Mouse (Mus musculus) yolk sac, embryonic 10.5 days (tissue): ENCODE measurements around the gene Noxo1.
"Not testable (repeated sequence)": the region's sequence is repeated elsewhere in the genome, so short reads cannot be mapped to it uniquely, and the experiment has no call there.

Source experiments
- DNase-seq: peaks from one replicate; pipeline ENCODE4 v3.0.0-alpha.2; 2017; ENCODE audit warnings: low spot score

The Noxo1 gene

DNA sequence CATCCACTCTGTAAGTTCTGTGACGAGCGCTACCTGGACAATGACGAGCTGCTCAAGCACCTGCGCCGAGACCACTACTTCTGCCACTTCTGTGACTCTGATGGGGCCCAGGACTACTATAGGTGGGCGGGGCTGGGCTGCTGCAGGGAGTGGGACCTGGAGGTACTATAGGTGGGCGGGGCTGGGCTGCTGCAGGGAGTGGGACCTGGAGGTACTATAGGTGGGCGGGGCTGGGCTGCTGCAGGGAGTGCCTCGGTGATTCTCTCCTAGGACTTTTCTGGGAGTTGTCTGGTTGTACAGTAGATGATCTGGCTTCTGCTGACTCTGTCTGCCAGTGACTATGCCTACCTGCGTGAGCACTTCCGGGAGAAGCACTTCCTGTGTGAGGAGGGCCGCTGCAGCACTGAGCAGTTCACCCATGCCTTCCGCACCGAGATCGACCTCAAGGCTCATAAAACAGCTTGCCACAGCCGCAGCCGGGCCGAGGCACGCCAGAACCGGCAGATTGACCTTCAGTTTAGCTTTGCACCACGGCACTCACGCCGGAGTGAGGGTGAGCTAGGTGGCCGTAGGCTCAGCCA lies 18.4 kb upstream of the Noxo1 start:
- DNase-seq: no peak

DNA sequence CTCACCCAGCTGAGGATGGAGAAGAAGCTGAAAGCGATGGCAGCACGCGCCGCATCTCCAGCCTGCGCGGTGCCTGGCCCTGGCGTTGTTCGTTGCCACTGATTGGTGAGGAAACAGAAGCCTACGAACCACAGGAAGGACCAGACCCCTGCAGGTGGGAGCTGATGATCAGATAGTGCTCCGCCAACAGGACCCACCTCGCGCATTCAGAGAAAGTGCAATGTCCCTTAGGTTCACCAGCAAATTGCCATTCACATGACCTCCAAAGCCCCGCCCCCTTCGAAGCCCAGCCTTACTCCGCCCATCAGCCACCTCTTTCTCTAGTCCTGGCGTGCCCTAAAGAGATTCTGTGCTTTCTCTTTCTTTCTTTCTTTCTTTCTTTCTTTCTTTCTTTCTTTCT lies 9.5 kb upstream of the Noxo1 start:
- peak; percentile 78 for DNase-seq

DNA sequence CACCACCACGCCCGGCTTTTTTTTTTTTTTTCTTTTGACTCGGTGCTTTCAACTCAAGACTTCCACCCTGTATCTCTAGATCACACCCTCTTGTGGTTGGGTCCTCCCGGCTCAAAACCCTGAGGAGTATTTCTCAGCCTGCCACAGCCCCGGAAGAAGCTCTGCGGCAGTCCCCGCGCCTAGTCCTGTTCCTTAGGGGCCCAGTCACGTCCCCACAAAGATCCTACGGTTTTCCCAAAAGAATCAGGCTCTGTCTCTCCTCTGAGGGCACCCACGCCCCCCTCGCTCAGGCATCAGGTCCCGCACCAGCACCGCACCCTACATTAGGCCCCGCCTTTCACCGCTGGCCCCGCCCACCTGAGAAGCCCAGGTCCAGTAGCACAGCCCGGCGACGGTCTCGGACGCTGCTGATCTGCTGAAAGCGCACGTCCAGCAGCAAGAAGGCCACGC lies 8.9 kb upstream of the Noxo1 start:
- DNase-seq: peak; percentile 71

DNA sequence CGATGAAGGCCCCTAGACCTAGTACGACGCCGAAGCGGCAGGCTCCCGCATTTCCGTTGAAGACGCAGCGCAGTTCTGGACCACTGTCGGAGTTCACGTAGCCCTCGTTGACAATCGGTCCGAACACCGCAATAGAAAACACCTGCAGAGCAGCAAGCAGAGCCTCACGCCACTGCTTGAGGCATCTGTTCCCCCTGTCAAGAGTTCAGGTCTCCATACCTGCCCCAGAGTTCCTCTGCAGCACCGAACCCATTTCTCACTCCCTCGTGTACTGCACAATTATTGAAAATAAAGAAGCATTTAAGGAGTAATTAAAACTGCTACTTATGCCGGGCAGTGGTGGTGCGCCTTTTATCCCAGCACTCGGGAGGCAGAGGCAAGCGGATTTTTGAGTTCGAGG lies 8.4 kb upstream of the Noxo1 start:
- DNase-seq: no peak

DNA sequence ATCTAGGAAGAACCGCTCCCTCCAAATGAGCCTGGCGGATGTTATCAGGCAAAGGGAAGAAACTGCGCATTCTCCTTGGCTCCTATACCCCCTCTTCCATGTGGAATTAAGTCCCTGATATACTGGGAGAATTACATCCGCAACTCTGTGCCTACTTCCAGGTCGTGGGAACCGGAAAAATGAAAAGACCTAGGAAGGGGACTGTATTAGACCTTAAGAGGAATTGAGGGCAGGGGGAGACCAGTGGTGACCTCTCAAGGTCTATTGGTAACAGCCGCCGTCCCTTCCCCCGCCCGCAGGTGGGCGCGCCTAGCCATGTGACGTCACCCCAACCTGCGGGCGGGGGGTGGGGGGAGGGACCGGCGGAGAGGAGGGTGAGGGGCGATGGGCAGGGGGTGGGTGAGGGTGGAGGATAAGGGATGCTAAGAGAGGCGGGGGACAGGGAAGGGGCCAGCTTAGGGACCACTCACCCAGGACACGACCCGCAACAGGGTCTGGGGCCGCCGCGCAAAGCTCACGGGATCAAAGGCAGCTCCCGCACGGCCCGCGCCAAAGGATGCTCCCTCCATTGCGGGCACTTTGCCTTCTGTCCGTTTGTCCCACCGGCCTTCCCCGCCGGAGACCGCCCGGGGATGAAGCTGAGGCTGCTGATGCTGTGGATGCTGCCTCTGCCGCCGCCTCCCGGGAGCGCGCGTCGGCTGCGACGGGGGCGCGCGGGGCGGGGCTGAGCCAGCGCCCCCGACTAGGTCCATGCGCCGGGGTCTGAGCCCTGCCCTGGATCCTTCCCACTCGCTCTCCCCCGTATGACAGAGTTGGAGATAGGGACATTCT lies 6.6 kb upstream of the Noxo1 start, which contains the start of gene Syngr3:
Gene Syngr3, minus strand, starts transcription at position 705 of the 831 bp plus-strand sequence.
- DNase-seq: no peak

DNA sequence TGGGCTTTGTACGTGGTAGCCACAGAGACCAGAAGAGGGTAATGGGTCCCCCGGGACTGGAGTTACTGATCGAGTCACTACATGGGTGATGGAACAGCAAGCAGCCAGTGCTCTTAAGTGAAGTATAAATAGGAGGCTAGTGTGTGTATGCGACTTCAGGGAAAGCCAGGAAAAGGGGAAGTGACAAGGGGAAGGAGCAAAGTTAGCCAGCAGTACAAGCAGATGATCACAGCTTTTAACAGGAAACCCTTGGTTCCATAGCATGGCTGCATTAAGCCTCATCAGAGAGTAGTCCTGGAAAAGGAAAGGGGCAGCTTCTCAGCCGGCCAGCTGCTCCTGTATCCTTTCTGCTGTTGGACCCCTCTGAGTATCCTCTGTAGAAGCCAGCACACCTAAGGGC lies 3.6 kb upstream of the Noxo1 start:
- DNase-seq: no peak

DNA sequence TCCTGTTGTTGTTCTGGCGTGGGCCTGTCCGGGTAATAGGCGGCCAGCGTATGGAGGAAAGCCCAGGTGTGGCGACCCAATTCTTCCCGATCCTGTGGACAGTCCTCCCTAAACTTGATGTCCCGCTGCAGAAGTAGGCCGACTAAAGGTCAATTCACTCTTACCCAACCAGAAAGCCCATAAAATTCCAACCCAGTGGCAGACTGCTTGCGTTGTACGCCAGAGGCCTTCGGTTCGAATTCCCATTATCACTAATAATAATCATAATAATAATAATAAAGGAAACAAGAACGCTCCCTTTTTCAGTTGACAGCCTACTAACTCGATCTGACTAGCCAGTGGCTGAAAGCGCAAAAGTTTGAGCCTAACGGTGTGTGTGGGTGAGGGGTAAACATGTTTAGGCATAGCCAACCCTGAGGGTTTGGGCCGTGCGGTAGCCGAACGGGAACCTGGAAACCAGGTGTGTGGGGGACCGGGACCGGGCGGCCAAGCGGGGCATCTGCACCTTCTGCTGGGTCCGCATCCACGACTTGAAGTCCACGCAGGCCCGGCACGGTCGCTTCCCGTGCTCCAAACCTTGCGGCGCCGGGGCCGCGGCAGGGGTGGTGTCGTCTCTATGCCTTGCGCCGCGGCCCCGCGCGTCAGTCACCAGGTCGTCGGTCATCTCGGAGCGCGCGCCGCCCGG lies 566 bp upstream of the Noxo1 start:
- DNase-seq: no peak

DNA sequence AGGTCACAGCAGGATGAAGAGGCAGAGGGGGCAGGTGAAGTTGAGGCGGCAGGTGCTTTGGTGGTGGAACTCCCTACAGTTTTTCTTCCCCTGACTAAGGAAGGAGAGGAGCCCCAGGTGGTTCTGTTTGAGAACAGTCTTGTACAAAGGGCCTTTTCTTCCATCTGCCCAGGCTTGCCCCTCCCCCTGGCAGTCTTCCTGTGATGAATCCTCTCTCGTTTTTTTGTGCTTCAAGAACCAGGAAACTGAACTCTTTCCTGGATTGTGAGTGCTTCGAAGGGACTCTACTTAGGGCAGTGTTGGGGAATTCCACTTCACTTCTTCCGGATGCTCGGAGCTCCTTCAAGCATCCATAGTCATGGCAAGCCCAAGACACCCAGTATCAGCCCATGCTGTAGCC lies 2.0 kb downstream of the Noxo1 start:
- DNase-seq: no peak

DNA sequence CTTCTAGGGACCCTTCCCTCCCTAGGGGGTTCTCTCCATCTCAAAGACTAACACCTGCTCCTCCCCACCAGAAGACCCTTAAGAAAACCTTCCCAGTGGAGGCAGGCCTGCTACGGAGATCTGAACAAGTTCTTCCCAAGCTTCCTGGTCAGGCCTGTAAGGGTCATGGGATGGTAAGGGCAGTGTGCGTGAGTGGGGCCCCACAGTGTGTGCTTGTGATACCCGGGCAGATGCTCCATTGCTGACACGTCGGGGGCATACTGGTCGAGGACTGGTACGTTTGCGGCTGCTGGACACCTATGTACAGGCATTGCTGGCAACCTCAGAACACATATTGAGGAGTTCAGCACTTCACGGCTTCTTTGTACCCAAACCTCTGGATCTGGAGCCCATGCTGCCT lies 2.7 kb downstream of the Noxo1 start:
- no peak for DNase-seq

DNA sequence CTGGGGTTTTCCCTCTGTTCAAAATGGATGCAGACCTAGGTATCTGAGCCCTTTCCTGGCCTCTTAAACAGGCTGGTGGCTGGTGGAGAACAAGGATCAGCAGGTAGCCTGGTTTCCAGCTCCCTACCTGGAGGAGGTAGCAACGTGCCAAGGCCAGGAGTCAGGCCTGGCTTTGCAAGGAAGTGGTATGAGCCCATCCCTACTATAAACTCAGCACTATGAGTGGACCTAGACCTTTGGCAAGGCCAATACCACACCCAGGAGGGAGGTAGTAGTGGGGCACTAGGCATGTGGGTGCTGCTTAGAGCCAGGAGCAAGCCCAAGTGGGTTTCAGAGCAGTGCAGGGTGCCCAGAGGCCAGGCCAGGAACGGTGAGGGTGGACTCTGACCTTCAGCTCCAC lies 3.4 kb downstream of the Noxo1 start:
- no peak for DNase-seq

DNA sequence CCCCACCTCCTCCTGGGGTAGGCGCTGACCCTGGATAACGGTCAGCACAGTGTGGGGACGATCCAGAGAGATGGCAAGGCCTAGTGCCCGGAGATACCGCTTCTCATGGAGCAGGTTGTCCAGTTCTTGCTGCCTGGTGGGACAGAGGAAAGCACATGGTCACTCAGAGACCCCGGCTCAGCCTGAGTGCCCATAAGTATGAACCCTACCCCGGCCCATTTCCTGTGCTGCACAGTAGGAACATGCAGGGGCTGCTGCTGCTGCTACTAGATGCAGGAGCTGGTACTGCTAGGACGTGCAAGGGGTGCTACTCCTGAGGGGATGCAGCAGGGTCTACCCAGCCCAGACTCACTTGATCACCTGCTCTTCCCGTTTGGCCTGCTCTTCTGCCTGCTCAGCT lies 5.2 kb downstream of the Noxo1 start:
- DNase-seq: no peak

DNA sequence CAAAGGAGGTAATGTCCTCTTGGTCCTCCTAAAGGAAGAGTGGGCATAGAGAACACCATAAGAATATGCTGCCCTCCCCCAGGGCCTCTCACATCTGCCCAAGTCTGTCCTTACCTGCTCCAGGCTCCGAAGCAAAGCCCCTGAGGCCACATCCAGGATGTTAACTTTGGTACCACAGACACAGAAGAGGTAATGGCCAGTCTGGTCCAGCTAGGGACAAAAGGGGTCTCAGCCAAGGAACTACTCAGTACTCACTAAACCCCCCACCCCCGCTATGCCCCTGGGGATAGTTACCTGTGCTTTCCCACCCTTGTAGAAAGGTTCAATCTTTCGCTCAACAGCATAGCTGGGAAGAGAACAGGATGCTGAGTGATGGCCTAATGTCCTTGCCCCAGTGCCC lies 9.8 kb downstream of the Noxo1 start:
- no peak for DNase-seq

DNA sequence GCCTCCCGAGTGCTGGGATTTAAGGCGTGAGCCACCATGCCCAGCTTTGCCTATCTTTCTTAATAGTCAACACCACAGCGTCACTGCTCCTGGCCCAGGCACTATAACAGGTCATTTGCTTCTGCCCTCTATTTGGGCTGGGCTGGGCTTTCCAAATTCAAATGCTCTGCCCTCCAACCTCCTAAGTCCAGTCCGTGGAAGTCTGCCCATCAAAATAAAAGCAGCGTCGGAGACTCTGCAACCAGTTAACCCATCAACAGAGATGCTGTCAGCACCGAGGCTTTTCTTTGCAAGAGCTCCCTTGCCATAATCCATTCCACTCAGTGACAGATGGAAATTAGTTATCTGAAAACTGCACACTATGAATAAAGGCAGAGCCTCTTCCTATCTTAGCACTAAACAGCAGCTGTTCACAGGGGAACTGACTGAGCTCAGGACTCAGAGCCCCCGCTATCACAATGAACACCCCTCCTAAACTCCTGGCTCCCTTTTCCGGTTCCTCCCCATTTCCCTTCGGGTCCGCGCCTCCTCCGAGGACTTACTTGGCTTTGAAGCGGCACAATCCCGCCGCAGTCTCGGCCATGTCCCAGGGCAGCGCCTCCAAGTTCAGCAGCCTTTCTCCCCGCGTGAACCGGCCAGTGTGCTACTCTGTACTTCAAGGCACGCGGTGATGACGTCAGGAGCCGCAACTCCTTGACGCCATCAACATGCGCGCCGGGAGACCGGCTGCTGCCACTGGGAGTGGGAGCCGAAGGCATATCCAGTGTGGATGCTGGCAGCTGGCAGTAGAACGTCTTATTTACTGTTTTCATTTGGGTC lies 11.2 kb downstream of the Noxo1 start, which contains the start of gene Tbl3:
Gene Tbl3, minus strand, starts transcription at position 679 of the 819 bp plus-strand sequence.
- peak; percentile 91 for DNase-seq

DNA sequence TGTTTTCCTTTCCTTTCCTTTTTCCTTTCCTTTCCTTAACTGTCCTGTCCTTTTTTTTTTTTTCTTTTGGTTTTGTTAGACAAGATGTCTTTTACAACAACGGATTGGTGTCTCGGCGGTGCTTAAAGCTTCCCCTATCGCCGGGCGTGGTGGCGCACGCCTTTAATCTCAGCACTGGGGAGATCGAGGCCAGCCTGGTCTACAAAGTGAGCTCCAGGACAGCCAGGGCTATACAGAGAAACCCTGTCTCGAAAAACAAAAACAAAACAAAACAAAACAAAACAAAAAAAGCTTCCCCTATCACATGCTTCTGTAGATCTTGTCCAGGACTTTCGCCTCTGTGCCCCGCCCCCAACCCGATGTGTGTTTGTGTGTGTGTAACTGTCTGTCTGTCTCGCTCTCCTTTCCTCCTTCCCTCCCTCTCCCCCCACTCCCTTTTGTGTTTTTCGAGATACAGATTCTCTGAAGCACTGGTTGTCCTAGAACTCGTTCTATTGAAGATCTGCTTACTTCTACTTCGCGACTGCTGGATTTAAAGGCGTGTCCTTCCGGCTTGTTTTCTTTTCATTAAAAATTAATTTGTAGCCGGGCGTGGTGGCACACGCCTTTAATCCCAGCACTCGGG lies 11.9 kb downstream of the Noxo1 start:
- DNase-seq: peak; percentile 51

DNA sequence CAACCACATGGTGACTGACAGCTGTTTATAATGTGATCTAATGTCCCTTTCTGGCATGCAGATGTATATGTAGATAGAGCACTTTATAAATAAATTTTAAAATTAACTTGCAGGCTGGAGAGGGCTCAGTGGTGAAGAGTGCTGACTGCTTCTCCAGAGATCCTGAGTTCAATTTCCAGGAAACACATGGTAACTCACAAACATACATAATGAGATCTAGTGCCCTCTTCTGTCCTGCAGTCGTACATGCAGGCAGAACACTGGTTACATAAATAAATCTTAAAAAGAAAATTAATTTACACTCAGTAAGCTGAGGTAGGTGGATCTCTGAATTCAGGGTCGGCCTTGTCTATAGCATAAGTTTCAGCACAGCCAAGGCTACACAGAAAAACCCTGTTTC lies 12.6 kb downstream of the Noxo1 start:
- no peak for DNase-seq

DNA sequence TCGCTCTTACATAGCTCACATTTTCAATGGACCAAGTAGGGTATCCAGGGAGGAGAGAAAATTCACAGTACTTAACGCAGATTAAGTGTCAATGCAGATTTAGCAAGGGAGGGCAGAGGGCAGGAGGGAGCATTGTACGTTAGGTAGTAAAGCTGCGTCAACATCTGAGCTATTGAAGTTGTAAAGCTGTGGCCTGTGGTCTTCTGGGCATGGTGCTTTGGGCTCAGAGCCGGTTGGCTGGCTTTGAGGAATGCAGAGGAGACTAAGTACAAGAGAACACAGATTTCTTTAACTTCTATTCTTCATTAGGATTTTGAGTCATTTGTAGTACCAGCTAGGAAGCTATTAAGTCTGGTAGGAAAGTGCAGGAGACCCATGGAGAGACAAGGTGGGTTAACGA lies 19.5 kb downstream of the Noxo1 start:
- DNase-seq: no peak

DNA sequence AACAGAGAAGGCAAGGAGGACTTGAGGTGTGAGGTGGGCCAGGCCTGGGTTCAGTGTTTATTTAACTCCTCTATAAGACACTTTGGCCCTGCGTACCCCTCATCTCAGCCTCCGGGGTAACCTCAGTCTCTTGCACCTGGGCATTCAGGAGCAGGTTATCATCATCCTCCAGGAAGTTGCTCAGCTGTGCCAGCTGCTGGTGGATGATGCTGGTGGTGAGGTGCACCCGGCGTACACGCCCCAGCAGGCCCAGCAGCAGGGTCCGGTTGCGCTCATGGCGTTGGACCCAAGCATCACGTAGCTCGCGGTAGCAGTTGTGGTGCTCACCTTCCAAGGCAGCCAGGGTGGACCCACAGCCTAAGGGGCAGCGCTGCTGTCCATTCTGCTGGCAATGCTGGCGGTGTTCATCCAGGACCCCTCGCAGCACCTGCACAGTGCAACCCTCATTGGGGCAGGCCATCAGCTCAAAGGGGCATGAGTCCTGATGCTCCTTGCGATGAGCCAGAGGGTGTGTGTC lies 20.2 kb downstream of the Noxo1 start:
- no peak for DNase-seq

DNA sequence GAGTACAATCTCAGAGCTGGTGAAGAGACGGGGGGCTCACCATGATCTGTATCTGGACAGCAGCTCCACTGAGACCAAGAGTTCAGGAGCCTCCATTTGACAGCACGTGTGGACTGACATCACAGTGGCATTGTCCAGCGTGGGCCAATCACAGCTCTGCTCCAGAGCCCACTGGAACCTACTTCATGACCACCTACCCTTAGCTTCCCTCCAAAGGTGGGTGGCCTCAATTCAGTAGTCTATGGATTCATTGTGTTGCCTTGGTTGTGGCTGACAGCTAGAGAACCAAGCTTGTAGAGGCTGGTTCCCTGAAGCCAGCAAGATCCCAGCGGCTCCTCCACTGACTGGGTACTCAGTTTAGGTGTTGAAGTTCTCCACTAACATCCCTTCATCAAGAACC lies 21.9 kb downstream of the Noxo1 start, which contains the start of the genes Rnf151 and Rps2:
Gene Rnf151, minus strand, starts transcription at position 121 of the 400 bp plus-strand sequence.
Gene Rps2, plus strand, starts transcription at position 174 of the 400 bp plus-strand sequence.
- DNase-seq: no peak

DNA sequence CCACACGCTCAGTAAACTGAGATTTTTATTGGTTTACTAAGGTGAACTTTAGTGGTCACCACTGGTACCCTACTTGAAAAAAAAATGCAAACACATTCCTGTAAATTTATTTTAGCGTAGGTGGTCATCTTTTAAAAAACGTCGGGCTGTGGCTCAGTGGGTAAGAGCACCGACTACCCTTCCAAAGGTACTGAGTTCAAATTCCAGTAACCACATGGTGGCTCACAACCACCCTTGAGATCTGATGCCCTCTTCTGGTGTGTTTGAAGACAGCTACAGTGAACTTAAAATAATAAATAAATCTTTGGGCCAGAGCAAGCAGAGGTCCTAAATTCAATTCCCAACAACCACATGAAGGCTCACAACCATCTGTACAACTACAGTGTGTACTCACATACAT lies 22.9 kb downstream of the Noxo1 start:
- DNase-seq: not testable (repeated sequence)

DNA sequence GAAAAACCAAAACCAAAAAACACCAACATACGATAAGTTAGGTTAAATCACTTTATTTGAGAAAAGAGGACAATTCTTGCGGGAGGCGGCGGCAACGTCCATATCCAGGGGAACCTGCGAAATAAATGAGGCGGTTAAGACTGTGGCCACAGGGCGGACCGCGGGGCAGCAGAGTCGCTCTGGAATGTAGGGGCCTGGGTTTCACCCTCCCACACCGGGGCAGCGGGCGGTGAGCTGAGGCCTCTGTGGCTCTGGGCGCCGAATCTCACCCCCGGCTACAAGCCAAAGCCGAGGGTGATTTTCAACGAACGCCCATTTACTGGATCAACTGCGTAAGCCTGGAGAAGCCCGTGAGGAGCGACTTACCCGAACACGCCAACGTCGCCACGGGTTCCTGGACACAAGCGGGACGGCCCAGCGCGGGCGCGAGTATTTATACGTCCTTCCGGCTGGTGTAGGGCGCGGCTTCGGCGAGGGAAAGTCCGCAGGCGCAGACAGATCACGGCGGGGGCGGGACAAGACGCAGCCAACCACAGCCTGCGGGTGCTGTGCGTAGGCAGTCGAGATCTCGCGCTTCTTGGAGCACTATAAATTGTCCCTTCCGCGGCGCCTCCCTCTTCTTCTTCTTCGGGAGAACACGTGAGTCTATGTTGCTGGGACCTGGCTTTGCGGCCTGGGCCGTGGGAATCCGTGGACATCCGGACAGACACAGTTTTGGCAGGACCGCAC lies 23.6 kb downstream of the Noxo1 start:
- DNase-seq: peak; percentile 99

DNA sequence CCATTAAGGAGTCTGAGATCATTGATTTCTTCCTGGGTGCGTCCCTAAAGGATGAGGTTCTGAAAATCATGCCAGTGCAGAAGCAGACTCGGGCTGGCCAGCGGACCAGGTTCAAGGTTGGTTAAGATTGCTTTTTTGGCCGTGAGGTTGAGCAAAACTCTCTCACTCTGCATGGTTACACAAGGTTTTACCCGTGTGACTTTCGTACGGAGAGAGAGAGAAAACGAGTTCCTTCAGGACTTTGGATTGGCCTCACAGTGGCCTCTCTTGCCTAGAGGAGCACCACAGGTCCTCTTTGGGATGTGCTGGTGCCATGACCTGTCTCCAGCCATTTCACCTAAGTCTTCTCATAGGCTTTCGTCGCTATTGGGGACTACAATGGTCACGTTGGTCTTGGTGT lies 24.6 kb downstream of the Noxo1 start:
- DNase-seq: not testable (repeated sequence)
